Mouse (Mus musculus) embryonic stem cell, embryonic (primary cell): Measurements from ENCODE around the gene Pmepa1.

Source experiments
- CTCF ChIA-PET, 4 experiments: fragments of 300-600 bp in 2 of 4; fragments of 350-600 bp in 2 of 4; sonication (Branson Sonifier 250); formaldehyde crosslinking; loops; one replicate each; lab custom pipeline; 2022; ENCODE audit warnings: inconsistent platforms in 2 of 4; lab: Charles Lee
- POLR2A ChIA-PET, 4 experiments: fragments of 300-600 bp in 2 of 4; fragments of 350-600 bp in 2 of 4; sonication (Branson Sonifier 250); formaldehyde crosslinking; loops; one replicate each; lab custom pipeline; 2022; ENCODE audit warnings: antibody characterized with exemption in 4 of 4, inconsistent platforms in 1 of 4; lab: Charles Lee

Pmepa1 gene

DNA sequence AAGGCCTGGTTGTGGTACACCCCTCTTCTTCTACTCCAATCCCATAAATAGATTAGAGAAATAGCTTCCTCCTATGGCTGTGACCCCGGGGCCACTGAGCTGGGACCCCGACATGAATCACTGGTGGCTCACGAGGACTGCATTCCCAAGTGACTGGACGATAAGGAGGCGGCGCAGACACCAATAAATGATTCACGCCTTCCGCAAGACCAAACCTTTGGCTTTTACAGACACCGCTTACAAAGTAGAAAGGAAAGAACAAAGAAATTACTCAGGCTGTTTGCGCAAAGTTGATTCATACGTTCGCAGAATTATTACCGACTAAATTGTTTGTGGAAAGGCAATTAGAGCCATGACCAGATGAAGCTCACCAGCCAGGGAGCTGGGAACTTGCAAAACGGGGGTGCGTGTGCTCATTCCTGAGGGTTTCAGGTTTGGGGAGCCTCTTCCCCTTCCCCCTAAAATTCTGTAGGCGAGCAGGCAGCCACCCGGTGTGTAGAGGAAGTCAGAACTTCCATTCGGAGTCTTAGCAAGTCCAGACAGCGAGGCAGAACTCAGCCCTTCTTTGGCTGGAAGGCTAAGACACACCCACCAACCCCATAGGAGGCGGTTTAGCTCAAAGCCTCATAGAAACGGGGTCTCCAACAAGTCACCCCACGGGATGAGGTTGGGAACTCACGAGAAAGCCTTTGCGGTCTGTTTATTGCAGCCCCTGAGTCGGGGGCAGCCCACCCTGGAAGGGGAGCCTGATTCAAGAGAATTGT lies 9.8 kb downstream of the Pmepa1 start:
- POLR2A ChIA-PET = interaction anchor here in 3 of 4 experiments (0.7 to 8.9 kb wide), 16 partner anchors 9 to 355 kb away, joined by 3 to 72 read pairs (median 4); partner anchors contain the start of genes Pmepa1 (in 1 of the 3) and Zbp1 (in 1 of the 3)
- CTCF ChIA-PET = interaction anchor here in 3 of 4 experiments (0.6 to 1.7 kb wide), 4 partner anchors 13 to 37 kb away, joined by 3 to 5 read pairs (median 4); no protein-coding TSS in a partner anchor

DNA sequence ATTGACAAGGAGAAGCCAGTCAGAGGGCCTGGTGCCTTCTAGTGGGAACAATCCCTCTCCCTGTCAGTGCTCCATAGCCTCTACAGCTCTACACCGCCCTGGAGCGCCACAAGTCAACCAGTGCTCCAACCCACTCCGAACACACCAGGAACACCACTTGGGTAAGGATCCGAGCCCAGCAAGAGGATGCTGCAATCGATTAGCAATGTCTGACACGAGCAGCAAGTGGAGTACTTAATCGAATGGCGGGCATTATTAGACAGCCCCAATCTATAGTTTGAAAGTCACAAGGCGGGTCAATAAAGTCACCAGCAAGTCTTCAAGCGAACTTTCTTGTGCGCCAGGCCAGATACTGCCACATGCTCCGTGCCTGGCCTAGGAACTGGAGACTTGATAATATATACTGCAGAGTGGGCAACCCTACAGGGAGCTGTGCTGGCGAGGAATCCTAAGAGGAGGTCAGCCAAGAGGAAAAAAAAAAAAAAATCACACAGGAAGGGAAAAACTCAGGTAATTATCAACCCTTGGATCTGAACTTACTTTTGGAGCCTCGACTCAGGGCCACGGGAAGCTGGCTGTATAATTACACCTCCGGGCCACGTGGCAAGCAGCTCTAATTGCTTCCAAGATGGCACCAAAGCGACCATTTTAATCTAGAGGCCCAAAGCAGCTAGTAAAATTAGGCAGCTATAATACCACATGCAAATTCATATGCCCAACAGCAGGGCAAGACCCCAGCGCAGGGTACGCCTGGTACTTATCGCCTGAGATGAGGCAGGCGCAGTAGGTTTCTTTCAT lies 10.7 kb downstream of the Pmepa1 start:
- ChIA-PET POLR2A (interaction anchor here (0.7 to 8.9 kb wide), 19 partner anchors 8 to 356 kb away, joined by 3 to 72 read pairs (median 5); partner anchors contain the start of gene Pmepa1 (in 2 of the 4)), CTCF (interaction anchor here in 3 of 4 experiments (0.8 to 1.9 kb wide), 6 partner anchors 35 to 47 kb away, joined by 3 to 10 read pairs (median 5); partner anchors contain the start of gene Zbp1 (in 1 of the 3))

DNA sequence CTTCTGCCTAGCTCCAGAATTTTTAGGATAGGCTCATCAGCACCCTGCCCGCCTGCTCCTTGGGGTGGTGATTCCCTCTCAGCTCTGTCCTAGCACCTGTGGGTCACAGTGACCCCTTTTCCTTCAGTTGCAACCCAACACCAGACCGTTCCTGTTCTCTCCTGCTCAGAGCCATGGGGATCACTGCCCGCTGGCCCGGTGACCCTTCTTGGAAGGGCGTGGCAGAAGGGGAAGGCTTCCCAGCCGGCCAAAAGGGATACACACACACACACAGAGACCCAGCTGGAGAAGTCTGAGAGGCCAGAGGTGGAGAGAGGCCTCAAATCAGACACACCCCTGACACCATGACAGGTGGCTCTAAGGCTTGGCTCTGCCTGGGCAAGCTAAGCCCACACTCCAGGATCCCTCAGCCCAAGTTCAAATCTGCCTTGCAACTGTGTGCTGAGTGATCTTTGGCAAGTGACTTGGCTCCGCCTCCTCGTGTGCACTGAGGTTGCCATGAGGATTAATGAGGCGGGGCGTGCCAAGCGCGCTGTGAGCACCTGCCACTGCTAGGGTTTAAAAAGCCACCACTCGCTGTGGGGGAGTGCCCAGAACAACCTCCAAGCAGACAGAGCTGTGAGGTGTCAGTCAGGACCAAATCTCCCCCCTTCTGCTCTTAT lies 11.7 kb downstream of the Pmepa1 start:
- ChIA-PET CTCF (interaction anchor here in 3 of 4 experiments (0.5 to 1.9 kb wide), 10 partner anchors 14 to 171 kb away, joined by 3 to 10 read pairs (median 4); partner anchors contain the start of gene Zbp1 (in 1 of the 3)), POLR2A (interaction anchor here (0.5 to 8.9 kb wide), 28 partner anchors 8 to 813 kb away, joined by 3 to 72 read pairs (median 4); partner anchors contain the start of gene Pmepa1 (in 2 of the 4))

DNA sequence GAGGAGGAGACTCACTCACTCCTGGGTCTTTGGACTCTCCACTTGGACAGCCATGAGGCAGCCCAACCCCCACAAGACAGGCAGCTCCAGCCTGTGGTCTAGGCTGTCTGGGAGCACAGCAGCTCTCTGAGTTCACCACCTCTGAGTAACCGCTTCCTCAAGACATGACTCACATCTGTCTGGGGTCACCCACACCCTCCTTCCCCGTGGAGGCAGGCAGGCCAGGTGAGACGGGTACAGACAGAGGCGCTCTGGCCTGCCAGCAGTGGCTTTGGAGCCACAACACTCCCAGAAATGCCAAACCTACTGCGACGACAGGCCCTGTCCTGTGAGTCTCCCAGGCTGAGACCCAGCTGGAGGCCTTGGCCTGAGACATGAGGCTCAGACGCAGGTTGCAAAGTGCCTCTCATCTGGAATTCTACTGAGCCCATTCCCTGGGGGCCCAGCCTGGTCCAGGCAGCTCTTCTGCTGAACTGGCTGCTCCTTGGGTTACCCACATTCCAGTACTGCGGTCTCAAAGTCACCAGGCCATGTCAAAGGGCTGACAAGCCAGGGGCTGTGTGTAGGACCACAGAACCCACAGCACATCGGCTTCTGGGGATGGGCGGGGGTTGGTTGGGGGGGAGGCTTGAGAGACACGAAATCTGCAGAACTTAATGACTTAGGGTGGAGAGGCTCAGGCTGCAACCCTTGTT lies 12.6 kb downstream of the Pmepa1 start:
- POLR2A ChIA-PET = interaction anchor here (0.5 to 8.9 kb wide), 23 partner anchors 9 to 1064 kb away, joined by 3 to 72 read pairs (median 4); partner anchors contain the start of genes Pmepa1 (in 1 of the 4) and Rab22a (in 1 of the 4)
- CTCF ChIA-PET = interaction anchor here in 3 of 4 experiments (0.5 to 1.9 kb wide), 11 partner anchors 11 to 170 kb away, joined by 3 to 10 read pairs (median 4); partner anchors contain the start of gene Zbp1 (in 1 of the 3)

DNA sequence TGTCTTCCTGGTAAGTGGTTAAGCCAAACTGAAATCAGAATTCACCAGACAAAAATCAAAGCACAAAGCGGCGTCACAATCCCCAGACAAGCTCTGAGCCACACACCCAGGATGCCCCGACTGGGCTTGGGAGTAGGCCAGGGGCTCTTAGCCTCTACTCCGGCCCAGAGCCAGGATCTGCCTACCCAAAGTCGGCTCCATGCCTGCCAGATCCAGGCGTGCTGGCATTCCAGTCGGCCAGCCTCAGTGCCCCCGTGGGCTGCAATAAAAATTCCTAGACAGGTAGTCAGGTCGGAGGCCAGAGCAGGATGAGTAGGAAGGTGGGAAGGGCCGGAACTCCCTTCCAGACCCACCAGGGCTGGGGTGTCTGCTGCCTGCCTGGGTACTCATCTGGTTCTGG lies 14.8 kb downstream of the Pmepa1 start:
- ChIA-PET POLR2A (interaction anchor here in 3 of 4 experiments (1.1 to 8.9 kb wide), 5 partner anchors 9 to 12 kb away, joined by 3 to 72 read pairs (median 10); no protein-coding TSS in a partner anchor), CTCF (no interaction called here)

DNA sequence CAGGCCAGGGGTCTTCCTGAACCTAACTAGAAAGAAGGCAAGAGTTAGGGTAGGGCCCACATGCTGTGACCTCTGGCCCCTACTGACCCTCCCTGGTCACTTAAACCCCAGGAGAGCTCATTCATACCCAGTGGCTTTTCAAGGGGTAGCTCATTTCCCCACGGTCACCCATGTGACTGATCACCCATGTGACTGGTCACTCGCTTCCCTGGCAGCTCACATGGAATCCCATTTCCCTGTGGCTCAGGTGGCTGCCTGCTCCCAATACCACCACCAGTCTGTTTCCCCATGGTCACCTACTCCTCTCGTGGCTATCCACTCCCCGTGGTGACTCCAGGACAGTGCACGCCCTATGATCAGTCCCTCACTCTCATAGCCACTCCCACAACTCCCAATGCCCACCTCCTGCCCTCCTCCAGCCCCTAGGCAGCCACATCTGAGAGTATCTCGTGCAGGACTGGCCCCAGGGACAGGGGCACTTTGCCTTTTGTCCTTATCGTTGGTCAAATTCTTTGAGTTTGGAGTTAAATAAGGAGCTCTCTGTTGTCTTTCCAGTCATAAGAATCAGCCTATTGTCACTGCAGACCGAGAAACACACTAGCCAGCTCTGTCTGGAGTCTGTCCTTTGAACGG lies 17.8 kb downstream of the Pmepa1 start:
- POLR2A ChIA-PET = interaction anchor here in 3 of 4 experiments (0.7 to 8.9 kb wide), 11 partner anchors 8 to 173 kb away, joined by 3 to 63 read pairs (median 4); no protein-coding TSS in a partner anchor
- CTCF ChIA-PET = interaction anchor here in 3 of 4 experiments (1.1 to 2.4 kb wide), 6 partner anchors 9 to 29 kb away, joined by 3 to 8 read pairs (median 4); no protein-coding TSS in a partner anchor

DNA sequence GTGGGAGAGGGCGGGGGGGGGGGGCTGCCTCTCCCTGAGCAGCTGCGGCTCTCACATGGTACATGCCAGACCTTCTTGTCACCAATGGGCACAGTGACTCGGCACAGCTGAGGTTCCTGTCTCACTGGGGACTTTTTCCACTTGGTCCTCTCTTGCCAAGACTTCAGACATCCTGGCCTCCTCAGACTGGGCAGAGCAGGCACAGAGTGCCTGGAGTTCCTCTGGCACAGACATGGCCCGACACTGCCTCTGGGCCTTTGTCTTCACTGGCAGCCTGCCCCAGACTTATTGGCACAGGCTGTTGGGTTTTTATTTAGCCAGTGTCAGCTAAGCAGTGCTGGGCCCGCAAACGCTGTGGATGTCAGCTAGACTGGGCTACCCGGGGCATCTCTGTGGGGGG lies 18.7 kb downstream of the Pmepa1 start:
- ChIA-PET POLR2A (interaction anchor here in 2 of 4 experiments (1.4 to 3.9 kb wide), 4 partner anchors 9 to 34 kb away, joined by 4 to 15 read pairs (median 6); no protein-coding TSS in a partner anchor), CTCF (interaction anchor here in 2 of 4 experiments (0.6 to 2.0 kb wide), 2 partner anchors 28 to 31 kb away, joined by 3 to 7 read pairs; no protein-coding TSS in a partner anchor)

DNA sequence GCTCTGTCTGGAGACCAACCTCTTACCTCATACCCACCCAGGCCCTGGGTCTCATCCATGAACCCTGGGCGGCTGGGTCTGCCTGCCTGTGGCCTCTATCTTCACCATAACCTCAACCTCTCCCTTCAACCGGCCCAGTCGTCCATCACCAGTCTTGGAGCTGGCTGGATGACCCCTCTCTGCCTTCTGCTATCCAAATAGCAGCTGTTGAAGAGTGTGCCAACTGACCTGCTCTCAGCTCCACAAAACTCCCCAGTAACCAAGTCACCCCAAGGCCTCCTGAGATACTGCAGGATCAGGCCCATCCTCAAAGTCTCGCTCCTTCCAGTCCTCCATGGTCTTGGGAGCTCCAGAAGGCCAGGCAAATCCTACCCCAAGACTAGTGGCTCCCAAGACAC lies 19.8 kb downstream of the Pmepa1 start:
- ChIA-PET POLR2A (interaction anchor here in 3 of 4 experiments (0.7 to 3.9 kb wide), 8 partner anchors 8 to 69 kb away, joined by 3 to 15 read pairs (median 6); partner anchors contain the start of gene Zbp1 (in 1 of the 3)), CTCF (interaction anchor here in 3 of 4 experiments (0.6 to 2.0 kb wide), 4 partner anchors 24 to 298 kb away, joined by 3 to 7 read pairs (median 5); no protein-coding TSS in a partner anchor)

DNA sequence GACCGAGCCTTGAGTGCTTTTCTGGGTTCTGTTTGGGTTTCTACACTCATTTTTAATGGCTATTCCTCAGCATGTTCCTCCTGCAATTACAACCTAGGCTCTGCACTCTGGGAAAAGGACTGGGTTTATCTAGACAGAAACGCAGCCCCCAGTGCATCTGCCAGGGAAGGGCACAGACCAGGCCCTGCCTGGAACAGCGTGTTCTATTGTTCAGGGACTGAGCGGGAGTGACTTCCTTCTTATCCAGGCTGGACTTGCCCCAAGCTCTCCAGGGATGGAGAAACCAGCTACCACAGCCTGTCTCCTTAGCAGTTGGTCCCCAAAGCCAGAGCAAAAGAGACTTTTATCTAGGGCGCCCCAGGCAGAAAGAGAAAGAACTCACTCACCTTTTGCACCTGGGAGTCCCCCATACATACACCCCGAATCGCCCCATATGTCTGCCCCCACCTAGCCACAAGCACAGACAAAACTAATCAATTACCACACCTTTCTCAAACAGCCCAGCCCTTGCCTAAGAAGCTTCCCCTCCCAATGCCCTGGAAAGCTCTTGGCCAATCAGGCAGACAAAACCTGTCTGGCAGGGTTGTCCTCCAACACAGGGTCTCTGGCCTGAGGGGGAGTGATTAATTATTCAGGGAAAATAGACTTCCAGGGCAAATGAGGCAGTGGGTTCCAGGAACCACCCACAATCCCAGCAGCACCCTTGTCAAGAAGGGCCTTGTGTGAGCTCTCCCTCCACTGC lies 20.4 kb downstream of the Pmepa1 start:
- CTCF ChIA-PET = interaction anchor here in 2 of 4 experiments (0.7 to 2.0 kb wide), 5 partner anchors 23 to 70 kb away, joined by 3 to 7 read pairs (median 5); no protein-coding TSS in a partner anchor
- POLR2A ChIA-PET = interaction anchor here in 3 of 4 experiments (0.7 to 2.8 kb wide), 6 partner anchors 8 to 69 kb away, joined by 3 to 9 read pairs (median 6); partner anchors contain the start of gene Zbp1 (in 1 of the 3)

DNA sequence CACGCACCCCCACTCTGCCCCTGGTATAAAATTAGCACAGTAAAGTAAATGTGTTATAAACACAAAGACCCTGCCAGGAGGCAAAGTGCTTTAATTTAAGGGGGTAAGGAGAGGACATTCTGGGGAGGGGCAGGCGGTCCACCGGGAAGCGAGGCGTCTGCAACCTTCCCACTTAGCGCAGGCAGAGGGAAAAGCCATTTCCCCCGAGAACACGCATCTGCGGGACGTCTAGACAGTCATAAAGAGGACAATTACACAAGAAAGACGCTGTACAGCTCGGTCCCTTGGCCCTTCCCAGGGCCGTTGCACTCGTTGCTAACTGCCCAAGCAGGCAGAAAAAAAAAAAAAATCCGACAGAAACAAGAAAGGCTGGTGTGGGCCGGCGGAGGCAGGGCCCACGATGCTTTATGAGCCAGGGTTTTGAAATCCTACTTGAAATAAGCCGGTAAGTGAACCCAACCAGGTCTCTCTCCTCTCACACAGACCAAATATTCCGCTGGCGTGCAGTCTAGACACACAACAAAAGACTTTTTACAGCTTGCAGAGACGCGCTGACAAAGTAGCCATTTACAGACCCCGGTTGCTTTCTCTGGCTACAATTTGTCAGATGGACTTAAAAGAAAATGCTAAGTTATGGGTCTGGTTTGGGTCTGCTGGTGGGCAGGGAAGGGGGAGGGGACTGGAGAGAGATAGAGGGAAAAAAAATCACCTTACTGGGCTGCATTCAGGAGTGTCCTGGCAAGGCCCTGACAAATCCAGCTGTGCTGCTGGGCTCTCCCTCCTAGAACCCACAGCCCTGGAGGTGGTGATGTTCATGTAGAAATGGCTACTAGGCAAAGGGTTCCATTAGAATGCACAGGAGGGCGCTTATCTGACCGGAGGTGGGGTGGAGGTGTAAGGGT lies 22.3 kb downstream of the Pmepa1 start:
- CTCF ChIA-PET = interaction anchor here in 2 of 4 experiments (0.8 to 1.2 kb wide), 2 partner anchors 24 to 34 kb away, joined by 3 read pairs; no protein-coding TSS in a partner anchor

DNA sequence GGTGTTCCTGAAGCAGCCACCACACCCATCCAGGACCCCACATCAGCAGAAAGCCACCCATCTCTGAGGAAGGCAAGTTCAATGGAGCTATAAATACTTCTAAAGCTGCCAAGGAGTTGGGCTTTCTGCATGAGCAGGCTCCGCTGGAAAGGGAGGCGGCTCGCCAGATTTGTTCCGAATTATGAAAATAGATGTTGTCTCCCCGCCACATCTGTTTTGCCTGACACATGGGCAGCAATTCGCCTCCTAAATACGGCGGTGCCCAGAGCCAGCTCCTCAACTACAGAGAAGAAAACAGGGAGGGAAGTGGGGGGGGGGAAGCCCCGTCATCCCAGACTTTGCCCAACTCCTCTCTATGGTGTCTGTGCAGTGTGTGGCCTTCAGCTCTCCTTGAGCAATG lies 24.7 kb downstream of the Pmepa1 start:
- POLR2A ChIA-PET = interaction anchor here in 3 of 4 experiments (0.5 to 7.1 kb wide), 10 partner anchors 10 to 246 kb away, joined by 3 to 72 read pairs (median 4); no protein-coding TSS in a partner anchor
- CTCF ChIA-PET = interaction anchor here (0.7 to 5.0 kb wide), 9 partner anchors 11 to 66 kb away, joined by 3 to 32 read pairs (median 4); no protein-coding TSS in a partner anchor

More for the DNA sequence above, 22.3 kb downstream of the Pmepa1 start:
- POLR2A ChIA-PET = interaction anchor here in 2 of 4 experiments (0.6 to 7.1 kb wide), 4 partner anchors 10 to 21 kb away, joined by 3 to 72 read pairs (median 3); no protein-coding TSS in a partner anchor

DNA sequence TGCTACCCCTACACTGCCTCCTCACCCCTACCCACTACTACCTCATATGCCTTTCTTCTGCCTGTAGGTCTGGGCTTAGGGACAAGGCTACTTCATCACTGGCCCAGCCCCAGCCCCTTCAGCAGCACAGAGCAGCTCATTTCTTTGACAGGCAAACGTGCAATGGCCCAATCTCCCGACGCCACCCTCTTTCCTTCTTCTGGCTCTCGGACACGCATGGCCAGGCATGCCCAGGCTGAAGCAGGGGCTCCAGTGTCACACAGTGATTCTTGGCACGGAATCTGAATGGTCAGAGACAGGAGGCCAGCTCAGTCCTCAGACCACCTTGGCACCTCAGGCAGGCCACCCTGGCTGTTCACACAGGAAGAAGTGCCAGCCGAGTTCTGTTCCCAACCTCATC lies 25.2 kb downstream of the Pmepa1 start:
- ChIA-PET CTCF (interaction anchor here in 3 of 4 experiments (0.9 to 5.0 kb wide), 7 partner anchors 10 to 65 kb away, joined by 3 to 32 read pairs (median 8); no protein-coding TSS in a partner anchor), POLR2A (interaction anchor here in 3 of 4 experiments (1.1 to 7.1 kb wide), 11 partner anchors 9 to 114 kb away, joined by 3 to 72 read pairs (median 5); no protein-coding TSS in a partner anchor)

DNA sequence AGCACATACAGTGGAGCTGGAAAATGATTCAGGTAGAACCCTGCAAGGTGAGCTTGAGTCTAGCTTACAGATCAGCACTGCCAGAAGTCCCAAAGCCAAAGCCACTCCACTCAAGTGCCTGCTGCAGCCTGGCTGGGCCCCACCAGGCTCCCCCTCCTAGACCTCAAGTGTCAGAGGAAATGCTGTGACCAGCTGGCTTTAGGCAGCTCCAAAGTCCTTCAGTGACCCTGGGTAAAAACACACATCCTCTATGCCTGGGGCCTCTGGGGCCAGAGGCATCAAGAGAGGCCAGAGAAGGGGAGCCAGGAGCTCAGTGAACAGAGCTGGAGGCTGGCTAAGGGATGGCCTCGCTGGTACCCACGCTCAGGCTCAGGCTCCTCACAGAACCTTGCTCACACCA lies 25.9 kb downstream of the Pmepa1 start:
- CTCF ChIA-PET = interaction anchor here in 3 of 4 experiments (0.7 to 5.0 kb wide), 12 partner anchors 9 to 64 kb away, joined by 3 to 32 read pairs (median 5); no protein-coding TSS in a partner anchor
- POLR2A ChIA-PET = interaction anchor here in 3 of 4 experiments (0.7 to 7.1 kb wide), 22 partner anchors 9 to 41 kb away, joined by 3 to 72 read pairs (median 4); partner anchors contain the start of gene Pmepa1 (in 2 of the 3)
